Mouse (Mus musculus) heart, adult 2 months (tissue): ENCODE data around the gene Tcn2. TPM values are rescaled to one million over a fixed set of nuclear protein-coding genes. Genes with fewer than 3 reads are reported as not detected.
"Not testable (repeated sequence)": the region's sequence is repeated elsewhere in the genome, so short reads cannot be mapped to it uniquely, and the experiment has no call there.

Experiments used
- DNase-seq, 2 experiments: peaks; one replicate each; pipeline ENCODE4 v3.0.0; 2021
- H3K27ac ChIP-seq: fragments of 200-600 bp; 2 replicates; pipeline ENCODE4 v1.8.1; 2022
- H3K27me3 ChIP-seq: fragments of 200-500 bp; 2 replicates; pipeline ENCODE4 v1.6.1; 2012; ENCODE audit warnings: mild to moderate bottlenecking, low read length, inconsistent platforms, mixed read lengths; ENCODE audit not compliant: control insufficient read depth, insufficient read depth
- H3K36me3 ChIP-seq: fragments of 200-500 bp; 2 replicates; pipeline ENCODE4 v1.6.1; 2012; ENCODE audit warnings: low read length, inconsistent platforms; ENCODE audit not compliant: control insufficient read depth, insufficient read depth
- H3K4me1 ChIP-seq: fragments of 200-500 bp; 2 replicates; pipeline ENCODE4 v1.6.1; 2011; ENCODE audit warnings: low read length; ENCODE audit not compliant: control insufficient read depth, insufficient read depth
- H3K4me3 ChIP-seq: fragments of 200-600 bp; 2 replicates; pipeline ENCODE4 v1.8.1; 2022
- H3K79me2 ChIP-seq: fragments of 200-500 bp; replicated peaks from 2 replicates; pipeline ENCODE4 v1.6.1; 2012; ENCODE audit warnings: mild to moderate bottlenecking, inconsistent platforms, low read length, moderate library complexity, mixed read lengths; ENCODE audit not compliant: control insufficient read depth, insufficient read depth
- H3K9ac ChIP-seq: fragments of 200-500 bp; 2 replicates; pipeline ENCODE4 v1.6.1; 2012; ENCODE audit warnings: low read depth, mild to moderate bottlenecking, control low read depth, inconsistent platforms, low read length, mixed read lengths
- CTCF ChIP-seq: fragments of 200-600 bp; IDR thresholded peaks from 2 replicates; pipeline ENCODE4 v1.8.1; 2022; ENCODE audit warnings: antibody characterized with exemption, mild to moderate bottlenecking, moderate library complexity
- EP300 ChIP-seq: fragments of 200-500 bp; IDR thresholded peaks from 2 replicates; pipeline ENCODE4 v1.6.1; 2011; ENCODE audit warnings: low read depth, low read length, control low read depth; ENCODE audit not compliant: insufficient read depth
- POLR2A ChIP-seq: fragments of 200-500 bp; IDR thresholded peaks from 2 replicates; pipeline ENCODE4 v1.6.1; 2011; ENCODE audit warnings: mild to moderate bottlenecking, low read depth, low read length, control low read depth; ENCODE audit not compliant: insufficient read depth
- WGBS: fragments of 180-500 bp; shearing (Covaris S2); methylation state at CpG from one replicate; pipeline ENCODE4 v1.1.7; 2018; 5-methylcytosine and 5-hydroxymethylcytosine counted together
- intact Hi-C: fragments of 180-260 bp; cut with DNase I; formaldehyde crosslinking; loops from one replicate; pipeline ENCODE4 v1.15.1; 2025
- polyA plus RNA-seq: library from polyadenylated mRNA; depleted of rRNA; stranded (reverse); fragments of >200 nt; gene quantifications from 2 replicates; pipeline ENCODE4 v1.2.3, GENCODE M21; 2012
- total RNA-seq, 2 experiments: library from RNA; stranded (reverse); gene quantifications; 2 replicates each; pipeline ENCODE4 v1.2.3; 2021

Tcn2 gene
- total and polyA plus RNA-seq, 3 experiments = 41.3 to 69.4 (median 42.9) TPM

DNA sequence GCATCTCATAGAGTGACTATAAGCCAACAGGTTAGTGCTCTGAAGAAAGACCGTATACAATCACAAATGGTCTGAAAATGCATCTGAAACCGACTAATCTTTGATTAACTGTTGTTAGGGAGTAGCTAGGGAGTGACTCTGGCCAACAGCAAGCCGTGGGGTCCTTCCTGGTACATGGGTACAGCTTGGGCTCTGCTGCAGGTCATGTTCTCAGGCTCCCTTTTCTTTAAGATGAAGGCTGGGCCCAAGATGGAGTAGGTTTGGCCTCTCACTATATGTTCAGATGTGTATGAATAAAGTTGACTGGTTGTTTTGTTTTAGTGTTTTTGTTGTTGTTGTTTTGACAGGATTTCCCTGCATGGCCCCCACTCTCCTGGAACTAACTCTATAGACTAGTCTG, 29.8 kb upstream of the Tcn2 start:
- Histone ChIP-seq H3K9ac (no peak overlapping the region), H3K4me3 (no peak overlapping the region), H3K4me1 (peaks cover 2% of the 10 kb centered on the region; the same call in 1 of the 2 replicates), H3K36me3 (peaks cover 3% of the 10 kb centered on the region), H3K79me2 (peaks cover 1% of the 10 kb centered on the region; the same call in 1 of the 2 replicates), H3K27me3 (no peaks in the 10 kb centered on the region), H3K27ac (no peak overlapping the region)
- TF ChIP-seq EP300 = no peak
- no peak for TF ChIP-seq CTCF
- no peak for TF ChIP-seq POLR2A
- intact Hi-C loops = loop anchor here (5.0 kb wide), 1 partner anchor 49 kb away; the partner anchor contains the start of gene Slc35e4
- DNase-seq = no peak
- 49% methylated on average over 3 of the region's 3 CpGs for WGBS

DNA sequence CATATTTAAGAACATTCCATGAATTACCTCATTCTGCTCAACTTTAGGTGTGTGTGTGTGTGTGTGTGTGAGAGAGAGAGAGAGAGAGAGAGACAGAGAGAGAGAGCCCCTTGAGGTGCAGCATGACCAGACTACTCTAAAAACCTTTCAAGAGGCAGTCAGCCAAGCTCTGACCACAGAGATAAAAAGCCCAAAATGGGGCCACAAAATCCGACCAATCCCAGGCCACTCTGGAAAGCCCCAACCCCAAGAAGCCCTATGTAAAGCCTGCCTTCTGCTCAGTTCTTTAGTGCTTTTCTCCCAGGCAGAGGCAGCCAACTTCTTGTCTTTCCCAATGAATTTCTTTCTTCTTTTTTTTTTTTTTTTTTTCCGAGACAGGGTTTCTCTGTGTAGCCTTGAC, 28.9 kb upstream of the Tcn2 start:
- TF ChIP-seq CTCF (no peak), POLR2A (no peak), EP300 (no peak)
- 33% methylated on average over 2 of the region's 2 CpGs for WGBS
- no peak for DNase-seq

DNA sequence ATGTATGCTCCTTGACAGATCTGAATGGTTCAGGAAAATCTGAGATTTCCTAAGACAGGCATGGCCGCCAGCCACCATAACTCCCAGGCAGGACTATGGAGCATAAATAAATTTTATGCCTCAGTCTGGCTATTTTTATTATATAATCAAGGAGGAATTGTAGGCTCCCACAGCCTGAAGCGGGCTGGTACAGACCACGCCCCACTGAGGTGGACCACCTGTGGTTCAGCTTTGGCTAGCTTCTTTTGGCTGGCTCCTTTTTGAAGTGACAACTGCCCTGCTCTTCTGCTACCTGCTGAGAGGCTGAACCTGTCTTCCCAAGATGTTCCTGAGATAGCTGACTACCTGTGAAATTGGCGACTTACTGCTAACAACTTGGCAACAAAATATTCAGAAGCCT, 23.4 kb upstream of the Tcn2 start:
- H3K27ac ChIP-seq, H3K4me1 ChIP-seq, H3K27me3 ChIP-seq, H3K9ac ChIP-seq, H3K79me2 ChIP-seq, H3K4me3 ChIP-seq, intact Hi-C loops, DNase-seq, H3K36me3 ChIP-seq: not testable (repeated sequence)
- WGBS = 71% methylated on average over 4 of the region's 4 CpGs

More for the DNA sequence above, 28.9 kb upstream of the Tcn2 start:
- Histone ChIP-seq H3K4me3 (no peak overlapping the region), H3K9ac (no peak overlapping the region), H3K79me2 (no peaks in the 10 kb centered on the region), H3K36me3 (peaks cover 3% of the 10 kb centered on the region), H3K27ac (no peak overlapping the region), H3K27me3 (peaks cover 1% of the 10 kb centered on the region; the same call in 1 of the 2 replicates), H3K4me1 (peaks cover 2% of the 10 kb centered on the region; the same call in 1 of the 2 replicates)
- intact Hi-C loops = loop anchor here (5.0 kb wide), 1 partner anchor 49 kb away; the partner anchor contains the start of gene Slc35e4

DNA sequence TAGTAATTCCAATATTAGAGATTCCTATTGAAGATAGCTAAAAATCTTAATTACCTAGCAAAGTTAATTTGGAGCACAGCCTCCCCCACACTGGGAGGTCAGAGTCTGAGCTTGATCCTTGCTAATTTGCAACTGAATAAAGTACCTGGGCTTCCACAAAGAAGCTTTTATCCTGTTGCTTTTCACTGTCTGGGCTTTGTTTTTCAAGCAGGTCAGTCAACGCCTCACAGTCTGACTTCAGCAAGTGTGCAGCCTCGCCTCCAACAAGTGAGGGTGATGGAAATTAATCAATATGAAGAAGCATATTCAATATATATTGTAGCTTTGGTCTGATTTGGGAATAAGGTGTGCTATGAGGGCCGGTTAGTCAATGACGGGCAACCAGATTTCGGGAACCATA, 22.9 kb upstream of the Tcn2 start:
- H3K9ac ChIP-seq, H3K4me3 ChIP-seq, DNase-seq, H3K36me3 ChIP-seq, H3K27me3 ChIP-seq, H3K4me1 ChIP-seq, intact Hi-C loops, H3K27ac ChIP-seq, H3K79me2 ChIP-seq: not testable (repeated sequence)
- WGBS = 79% methylated on average over 5 of the region's 5 CpGs

DNA sequence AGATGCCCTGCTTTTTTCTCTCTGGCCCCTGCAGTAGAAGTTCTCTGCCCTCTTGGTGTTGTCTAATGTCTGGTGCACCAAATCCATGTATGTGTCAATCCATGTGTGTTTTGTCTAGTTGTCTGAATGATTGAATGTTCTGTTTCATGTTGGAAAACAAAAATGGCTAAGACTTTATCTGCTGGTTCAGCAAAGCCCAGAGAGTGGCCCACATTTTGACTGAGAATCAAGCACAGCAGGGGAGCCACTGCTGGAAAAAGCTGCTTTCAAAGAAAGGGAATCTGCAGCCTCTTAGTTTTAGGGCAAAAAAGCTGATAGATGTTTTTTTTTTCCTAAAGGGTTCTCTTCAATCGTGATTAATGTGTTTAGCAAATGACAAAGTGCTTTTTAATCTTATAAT, 14.4 kb upstream of the Tcn2 start:
- no peaks in the 10 kb centered on the region for H3K27me3 ChIP-seq
- H3K36me3 ChIP-seq = no peaks in the 10 kb centered on the region
- TF ChIP-seq CTCF (no peak), EP300 (no peak), POLR2A (no peak)
- WGBS = 25% methylated on average over 1 of the region's 1 CpGs
- no peaks in the 10 kb centered on the region for H3K79me2 ChIP-seq
- H3K4me1 ChIP-seq = no peaks in the 10 kb centered on the region
- H3K27ac ChIP-seq = no peak overlapping the region
- intact Hi-C loops = no loop called here
- no peak overlapping the region for H3K4me3 ChIP-seq
- H3K9ac ChIP-seq = no peak overlapping the region
- no peak for DNase-seq

DNA sequence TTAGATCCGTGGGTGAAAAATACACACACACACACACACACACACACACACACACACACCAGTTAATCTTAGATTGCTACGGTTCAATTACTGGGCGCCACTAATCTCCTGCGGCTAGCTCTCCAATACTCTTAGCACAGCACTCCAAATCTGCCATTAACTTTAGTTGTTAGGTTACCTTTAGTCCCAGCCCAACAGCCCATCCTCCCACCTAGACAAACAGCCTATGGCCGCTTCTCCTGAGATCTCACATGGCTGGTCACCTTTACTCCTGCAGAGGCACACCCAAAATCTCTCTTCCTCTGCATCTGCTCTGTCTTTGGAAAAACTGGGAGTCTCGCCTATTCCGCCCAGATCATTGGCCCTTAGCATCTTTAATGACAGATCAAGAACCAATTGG, 9.4 kb upstream of the Tcn2 start:
- no peak overlapping the region for H3K4me3 ChIP-seq
- intact Hi-C loops = no loop called here
- H3K79me2 ChIP-seq = no peaks in the 10 kb centered on the region
- 80% methylated on average over 7 of the region's 7 CpGs for WGBS
- TF ChIP-seq EP300 = no peak
- DNase-seq = no peak
- H3K36me3 ChIP-seq = no peaks in the 10 kb centered on the region
- peaks cover 2% of the 10 kb centered on the region; the same call in 1 of the 2 replicates for H3K27me3 ChIP-seq
- H3K4me1 ChIP-seq = no peaks in the 10 kb centered on the region
- no peak overlapping the region for H3K27ac ChIP-seq
- H3K9ac ChIP-seq = no peak overlapping the region
